Mouse (Mus musculus): Measurements from ENCODE around the gene Sptlc3. TPM values are rescaled to one million over a fixed set of nuclear protein-coding genes. Genes with fewer than 3 reads are reported as not detected.

Sptlc3 gene
- polyA plus RNA-seq, 2 experiments, result not detected

DNA sequence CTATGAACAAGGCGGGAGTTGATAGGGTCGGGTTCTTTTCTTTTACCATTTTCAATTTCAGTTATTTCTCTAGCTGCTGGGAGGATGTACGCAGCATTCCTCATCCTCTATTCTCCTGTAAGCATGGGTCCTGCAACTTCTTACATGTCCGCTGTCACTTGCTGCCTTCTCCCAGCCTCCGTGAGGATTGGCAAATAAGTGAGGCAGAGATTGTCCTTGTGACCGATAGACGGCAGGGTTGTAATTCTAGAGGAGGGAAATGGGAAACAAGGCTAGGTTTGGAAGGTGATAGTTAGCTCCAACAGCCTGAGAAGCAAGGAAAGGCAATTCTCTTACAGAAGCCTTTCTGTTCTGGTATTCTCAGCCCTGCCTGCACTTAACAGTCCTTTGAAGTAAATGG, 98.4 kb downstream of the Sptlc3 start:
- H3K4me1 ChIP-seq (replicated peaks; ENCODE audit: control insufficient read depth in 2 of 2, insufficient read depth in 2 of 2, low read length in 1 of 2), result no peaks in the 10 kb centered on the region
- DNase-seq (ENCODE audit: low read depth in 3 of 3, low spot score in 3 of 3) (no peak), ATAC-seq (ENCODE audit: insufficient read depth) (no peak)
- H3K27ac ChIP-seq, result no peak overlapping the region
- H3K9ac ChIP-seq (replicated peaks), result no peak overlapping the region
- H3K36me3 ChIP-seq (replicated peaks; ENCODE audit: control insufficient read depth, insufficient read depth, low read depth), result no peaks in the 10 kb centered on the region
- no peak overlapping the region for H3K4me2 ChIP-seq (ENCODE audit: low read depth)
- 66% methylated on average over 7 of the region's 7 CpGs for WGBS (ENCODE audit: insufficient replicate concordance)
- no peaks in the 10 kb centered on the region for H3K9me3 ChIP-seq (ENCODE audit: control insufficient read depth, low read length)
- H3K27me3 ChIP-seq (ENCODE audit: control insufficient read depth, insufficient read depth, low read length), result no peaks in the 10 kb centered on the region
- no peak overlapping the region for H3K4me3 ChIP-seq (ENCODE audit: insufficient read depth in 1 of 2, low read depth in 2 of 2, low read length in 2 of 2)
- no peak for TF ChIP-seq EP300 (IDR thresholded peaks at IDR 0.05; ENCODE audit: low read depth)
- TF ChIP-seq CTCF (IDR thresholded peaks at IDR 0.05; ENCODE audit: low read depth), result no peak

DNA sequence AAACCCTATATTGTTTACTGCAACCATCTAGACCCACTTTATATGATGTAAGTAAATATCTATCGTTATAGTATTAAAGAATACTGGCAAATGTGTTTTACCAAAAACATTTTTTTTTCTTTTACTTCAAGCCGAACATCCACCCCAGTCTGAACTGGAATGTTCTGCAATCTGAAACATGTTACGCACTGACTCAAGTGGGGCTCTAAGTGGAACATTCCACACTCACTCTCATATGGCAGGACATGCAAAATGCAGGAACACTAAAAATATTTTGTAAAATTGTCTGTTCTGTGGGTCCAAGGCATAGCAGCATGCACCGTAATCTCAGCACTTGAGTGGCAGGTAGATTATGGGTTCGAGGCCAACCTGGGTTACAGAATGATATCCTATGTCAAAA, 103.5 kb downstream of the Sptlc3 start:
- Histone ChIP-seq H3K4me2 (ENCODE audit: low read depth) (no peak overlapping the region), H3K9ac (replicated peaks) (no peak overlapping the region), H3K9me3 (ENCODE audit: control insufficient read depth, low read length) (no peaks in the 10 kb centered on the region), H3K4me3 (ENCODE audit: insufficient read depth in 1 of 2, low read depth in 2 of 2, low read length in 2 of 2) (no peak overlapping the region), H3K27me3 (ENCODE audit: control insufficient read depth, insufficient read depth, low read length) (no peaks in the 10 kb centered on the region), H3K36me3 (replicated peaks; ENCODE audit: control insufficient read depth, insufficient read depth, low read depth) (no peaks in the 10 kb centered on the region), H3K27ac (no peak overlapping the region), H3K4me1 (replicated peaks; ENCODE audit: control insufficient read depth in 2 of 2, insufficient read depth in 2 of 2, low read length in 1 of 2) (no peaks in the 10 kb centered on the region)
- DNase-seq (ENCODE audit: low read depth in 3 of 3, low spot score in 3 of 3), result no peak
- TF ChIP-seq EP300 (IDR thresholded peaks at IDR 0.05; ENCODE audit: low read depth) (no peak), CTCF (IDR thresholded peaks at IDR 0.05; ENCODE audit: low read depth) (no peak)
- 71% methylated on average over 5 of the region's 5 CpGs for WGBS (ENCODE audit: insufficient replicate concordance)
- no peak for ATAC-seq (ENCODE audit: insufficient read depth)

DNA sequence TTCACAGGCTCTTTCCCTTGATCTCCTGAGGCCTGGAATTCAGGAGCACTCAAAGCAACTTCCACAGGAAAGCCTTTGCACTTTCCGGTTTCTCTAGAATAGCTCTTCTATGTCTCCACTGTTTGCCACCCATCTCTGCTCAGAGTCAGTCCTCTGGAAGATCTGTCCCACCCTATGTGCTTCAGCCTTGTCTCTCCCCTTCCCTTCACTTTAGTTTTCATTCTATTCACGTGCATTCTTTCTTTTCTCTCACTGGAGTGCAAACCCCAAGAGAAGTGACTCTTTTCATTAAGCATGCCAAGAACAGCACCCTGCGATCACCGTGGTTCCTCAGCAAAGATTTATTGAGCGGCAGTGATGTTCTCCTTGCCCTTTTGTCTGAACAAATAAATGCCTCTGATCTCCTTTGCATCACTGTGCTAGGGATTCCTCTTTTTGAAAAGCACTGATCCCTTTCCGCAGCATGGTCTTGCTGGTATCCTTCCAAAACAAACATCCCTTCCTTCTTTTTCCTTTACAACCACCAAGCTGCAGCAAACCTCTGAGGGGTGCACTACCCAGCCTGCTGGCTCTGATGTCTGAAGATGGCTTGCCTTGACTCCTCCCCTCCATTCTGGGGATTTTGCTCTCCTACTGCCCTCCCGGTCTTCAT, 108.0 kb downstream of the Sptlc3 start:
- WGBS (ENCODE audit: insufficient replicate concordance), result 37% methylated on average over 7 of the region's 7 CpGs
- no peak overlapping the region for H3K27ac ChIP-seq
- H3K4me1 ChIP-seq (replicated peaks; ENCODE audit: control insufficient read depth in 2 of 2, insufficient read depth in 2 of 2, low read length in 1 of 2), result no peaks in the 10 kb centered on the region
- no peak overlapping the region for H3K4me3 ChIP-seq (ENCODE audit: insufficient read depth in 1 of 2, low read depth in 2 of 2, low read length in 2 of 2)
- no peak for TF ChIP-seq EP300 (IDR thresholded peaks at IDR 0.05; ENCODE audit: low read depth)
- no peak for TF ChIP-seq CTCF (IDR thresholded peaks at IDR 0.05; ENCODE audit: low read depth)
- H3K9me3 ChIP-seq (ENCODE audit: control insufficient read depth, low read length), result no peaks in the 10 kb centered on the region
- no peak for DNase-seq (ENCODE audit: low read depth in 3 of 3, low spot score in 3 of 3)
- no peaks in the 10 kb centered on the region for H3K36me3 ChIP-seq (replicated peaks; ENCODE audit: control insufficient read depth, insufficient read depth, low read depth)
- H3K9ac ChIP-seq (replicated peaks), result no peak overlapping the region
- ATAC-seq (ENCODE audit: insufficient read depth), result no peak
- no peaks in the 10 kb centered on the region for H3K27me3 ChIP-seq (ENCODE audit: control insufficient read depth, insufficient read depth, low read length)
- no peak overlapping the region for H3K4me2 ChIP-seq (ENCODE audit: low read depth)

DNA sequence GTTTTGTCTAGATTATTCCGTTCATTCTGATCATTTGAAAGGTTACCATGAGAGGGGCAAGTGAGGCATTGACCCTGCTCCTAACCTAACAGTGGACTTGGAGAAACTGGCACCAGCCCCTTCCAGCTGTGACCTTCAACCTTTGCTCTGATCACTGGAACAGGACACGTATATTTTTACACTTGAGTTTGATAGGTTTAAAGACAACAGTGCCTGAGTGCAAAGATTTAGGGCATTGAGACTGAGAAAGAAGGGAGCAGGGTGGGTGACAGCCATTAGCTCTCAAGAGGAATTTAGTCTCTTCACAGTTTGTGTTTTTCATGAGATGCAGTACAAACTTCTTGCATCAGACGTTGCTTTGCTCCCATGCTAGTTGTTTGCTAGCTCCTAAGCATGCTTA, 114.5 kb downstream of the Sptlc3 start:
- H3K9me3 ChIP-seq (ENCODE audit: control insufficient read depth, low read length), result no peaks in the 10 kb centered on the region
- H3K9ac ChIP-seq (replicated peaks), result no peak overlapping the region
- no peaks in the 10 kb centered on the region for H3K4me1 ChIP-seq (replicated peaks; ENCODE audit: control insufficient read depth in 2 of 2, insufficient read depth in 2 of 2, low read length in 1 of 2)
- no peaks in the 10 kb centered on the region for H3K27me3 ChIP-seq (ENCODE audit: control insufficient read depth, insufficient read depth, low read length)
- DNase-seq (ENCODE audit: low read depth in 3 of 3, low spot score in 3 of 3) (no peak), ATAC-seq (ENCODE audit: insufficient read depth) (no peak)
- H3K36me3 ChIP-seq (replicated peaks; ENCODE audit: control insufficient read depth, insufficient read depth, low read depth), result no peaks in the 10 kb centered on the region
- no peak overlapping the region for H3K27ac ChIP-seq
- H3K4me3 ChIP-seq (ENCODE audit: insufficient read depth in 1 of 2, low read depth in 2 of 2, low read length in 2 of 2), result no peak overlapping the region
- TF ChIP-seq CTCF (IDR thresholded peaks at IDR 0.05; ENCODE audit: low read depth) (no peak), EP300 (IDR thresholded peaks at IDR 0.05; ENCODE audit: low read depth) (no peak)
- H3K4me2 ChIP-seq (ENCODE audit: low read depth), result no peak overlapping the region
- 46% methylated on average over 3 of the region's 3 CpGs for WGBS (ENCODE audit: insufficient replicate concordance)

DNA sequence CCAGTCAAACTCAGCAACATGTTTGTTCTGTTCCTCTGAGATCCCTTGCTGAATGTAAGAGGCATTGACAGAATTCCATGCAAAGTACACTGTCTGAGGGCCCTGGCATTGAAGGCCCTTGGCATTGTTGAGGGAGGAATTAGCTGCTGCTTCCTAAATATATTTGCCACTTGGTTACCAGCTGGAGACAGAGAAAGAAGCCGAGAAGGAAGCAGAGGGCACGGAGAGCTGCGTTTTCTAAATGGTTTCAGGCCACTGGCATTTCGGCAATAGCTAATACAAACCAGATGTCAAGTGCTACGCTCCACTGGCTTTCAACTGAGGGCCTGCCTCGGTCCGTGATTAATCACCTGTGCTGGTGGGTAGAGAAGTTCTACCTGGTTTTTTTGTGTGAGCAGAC, 115.1 kb downstream of the Sptlc3 start:
- WGBS (ENCODE audit: insufficient replicate concordance), result 46% methylated on average over 7 of the region's 7 CpGs
- no peaks in the 10 kb centered on the region for H3K4me1 ChIP-seq (replicated peaks; ENCODE audit: control insufficient read depth in 2 of 2, insufficient read depth in 2 of 2, low read length in 1 of 2)
- no peak for DNase-seq (ENCODE audit: low read depth in 3 of 3, low spot score in 3 of 3)

More for the DNA sequence above, 115.1 kb downstream of the Sptlc3 start:
- Histone ChIP-seq H3K27me3 (ENCODE audit: control insufficient read depth, insufficient read depth, low read length) (no peaks in the 10 kb centered on the region), H3K4me2 (ENCODE audit: low read depth) (no peak overlapping the region), H3K36me3 (replicated peaks; ENCODE audit: control insufficient read depth, insufficient read depth, low read depth) (no peaks in the 10 kb centered on the region), H3K4me3 (ENCODE audit: insufficient read depth in 1 of 2, low read depth in 2 of 2, low read length in 2 of 2) (no peak overlapping the region), H3K9me3 (ENCODE audit: control insufficient read depth, low read length) (no peaks in the 10 kb centered on the region), H3K9ac (replicated peaks) (no peak overlapping the region), H3K27ac (no peak overlapping the region)
- TF ChIP-seq CTCF (IDR thresholded peaks at IDR 0.05; ENCODE audit: low read depth) (no peak), EP300 (IDR thresholded peaks at IDR 0.05; ENCODE audit: low read depth) (no peak)
- no peak for ATAC-seq (ENCODE audit: insufficient read depth)
